Mouse (Mus musculus) megakaryocyte, embryonic 14.5 days (primary cell): Measurements from ENCODE around the gene March2.

Source experiments
- FLI1 ChIP-seq: IDR thresholded peaks from 2 replicates; pipeline ENCODE4 v1.6.1; 2012; ENCODE audit warnings: low read length, inconsistent platforms, mixed read lengths
- GATA1 ChIP-seq: IDR thresholded peaks from 3 replicates; pipeline ENCODE4 v1.6.1; 2012; ENCODE audit warnings: mixed read lengths, low read length, inconsistent platforms, borderline replicate concordance

GRCm38 (mm10) chr17:33637516-33638276 is 80.8 kb downstream of the March2 start, which contains the start of gene Pram1:
- TF ChIP-seq GATA1 (no peak), FLI1 (no peak)
